Mouse (Mus musculus) hindbrain, embryonic 11.5 days (tissue): ENCODE data around the gene Thap11. TPM values are rescaled to one million over a fixed set of nuclear protein-coding genes. Genes with fewer than 3 reads are reported as not detected.
A peak's percentile ranks its signal among the peaks of the same experiment; 100 is the strongest.

Experiments
- ATAC-seq: fragments of 200-750 bp; cut with Nextera tagmentation; 2 replicates; pipeline ENCODE4 v1.8.0; 2017; ENCODE audit warnings: mild to moderate bottlenecking, moderate TSS enrichment, moderate library complexity; ENCODE audit not compliant: low FRiP score
- DNase-seq: peaks from one replicate; pipeline ENCODE4 v3.0.0-alpha.2; 2015; ENCODE audit warnings: low spot score
- H3K27ac ChIP-seq: fragments of 300-500 bp; sonication (generic); 2 replicates; pipeline ENCODE4 v1.5.1; 2014; ENCODE audit warnings: mild to moderate bottlenecking, low read depth, low read length
- H3K27me3 ChIP-seq: fragments of 300-500 bp; sonication (generic); 2 replicates; pipeline ENCODE4 v1.6.1; 2014; ENCODE audit warnings: mild to moderate bottlenecking, low read length, moderate library complexity, mixed read lengths; ENCODE audit not compliant: control insufficient read depth, insufficient read depth
- H3K36me3 ChIP-seq: fragments of 300-500 bp; sonication (generic); 2 replicates; pipeline ENCODE4 v1.6.1; 2014; ENCODE audit warnings: mild to moderate bottlenecking, low read length, moderate library complexity, mixed read lengths; ENCODE audit not compliant: control insufficient read depth, insufficient read depth
- H3K4me1 ChIP-seq: fragments of 300-500 bp; sonication (generic); replicated peaks from 2 replicates; pipeline ENCODE4 v1.6.1; 2014; ENCODE audit warnings: low read length, mixed read lengths; ENCODE audit not compliant: control insufficient read depth, insufficient read depth
- H3K4me2 ChIP-seq: fragments of 300-500 bp; sonication (generic); replicated peaks from 2 replicates; pipeline ENCODE4 v1.6.1; 2014; ENCODE audit warnings: mild to moderate bottlenecking, low read depth, low read length
- H3K4me3 ChIP-seq: fragments of 300-500 bp; sonication (generic); 2 replicates; pipeline ENCODE4 v1.5.1; 2014; ENCODE audit warnings: low read depth, low read length
- H3K9ac ChIP-seq: fragments of 300-500 bp; sonication (generic); 2 replicates; pipeline ENCODE4 v1.6.1; 2014; ENCODE audit warnings: low read depth, low read length
- H3K9me3 ChIP-seq: fragments of 300-500 bp; sonication (generic); 2 replicates; pipeline ENCODE4 v1.6.1; 2016; ENCODE audit warnings: low read length; ENCODE audit not compliant: control insufficient read depth
- WGBS: fragments of 180-500 bp; shearing (Covaris S2); extraction: QIAGEN DNeasy Blood & Tissue Kit; methylation state at CpG from one replicate; pipeline ENCODE4 v1.1.7; 2014; 5-methylcytosine and 5-hydroxymethylcytosine counted together
- polyA plus RNA-seq: library from polyadenylated mRNA; unstranded; fragments of >200 nt; fragmentation: Nextera tagmentation; extraction: Ambion mirVana; gene quantifications from 2 replicates; pipeline ENCODE4 v1.2.1, GENCODE M21; 2014

The Thap11 gene
- polyA plus RNA-seq, 1 experiment from 2014 or later, result 60.5 TPM

GRCm38 (mm10) chr8:105855248-105856167 lies 576 bp downstream of the Thap11 start:
- DNase-seq (peak; percentile 65), ATAC-seq (peak; percentile 23; the same call in 1 of the 2 replicates)
- Histone ChIP-seq H3K4me3 (peak overlapping the region; percentile 78), H3K36me3 (no peaks in the 10 kb centered on the region), H3K27me3 (no peaks in the 10 kb centered on the region), H3K27ac (peak overlapping the region; percentile 82), H3K9ac (peak overlapping the region; percentile 86), H3K9me3 (no peaks in the 10 kb centered on the region), H3K4me1 (peaks cover 11% of the 10 kb centered on the region), H3K4me2 (peak overlapping the region; percentile 96)
- WGBS, result under 1% methylated on average over 54 of the region's 71 CpGs

- H3K4me1 ChIP-seq, result peaks cover 8% of the 10 kb centered on the region; the same call in 1 of the 2 replicates
- H3K27ac ChIP-seq, result peak overlapping the region; percentile 82
- peak overlapping the region; percentile 86 for H3K9ac ChIP-seq
- H3K4me3 ChIP-seq, result peak overlapping the region; percentile 78
- H3K27me3 ChIP-seq, result no peaks in the 10 kb centered on the region
- no peaks in the 10 kb centered on the region for H3K9me3 ChIP-seq
- WGBS, result 26% methylated on average over 15 of the region's 15 CpGs
- no peaks in the 10 kb centered on the region for H3K36me3 ChIP-seq
- peak overlapping the region; percentile 96 for H3K4me2 ChIP-seq
- DNase-seq (no peak), ATAC-seq (no peak)
Observed at GRCm38 (mm10) chr8:105856168-105856835, 1.4 kb downstream of the Thap11 start.

GRCm38 (mm10) chr8:105858495-105858894 lies 3.6 kb downstream of the Thap11 start:
- no peak overlapping the region for H3K4me2 ChIP-seq
- H3K36me3 ChIP-seq, result no peaks in the 10 kb centered on the region
- H3K27me3 ChIP-seq, result no peaks in the 10 kb centered on the region
- H3K9ac ChIP-seq, result no peak overlapping the region
- peaks cover 10% of the 10 kb centered on the region; the same call in 1 of the 2 replicates for H3K4me1 ChIP-seq
- ATAC-seq, result no peak
- H3K27ac ChIP-seq, result no peak overlapping the region
- 92% methylated on average over 5 of the region's 5 CpGs for WGBS
- H3K4me3 ChIP-seq, result no peak overlapping the region
- DNase-seq, result no peak
- no peaks in the 10 kb centered on the region for H3K9me3 ChIP-seq

- no peak for ATAC-seq
- Histone ChIP-seq H3K4me1 (peaks cover 10% of the 10 kb centered on the region; the same call in 1 of the 2 replicates), H3K4me3 (no peak overlapping the region), H3K27me3 (no peaks in the 10 kb centered on the region), H3K9me3 (no peaks in the 10 kb centered on the region), H3K36me3 (no peaks in the 10 kb centered on the region), H3K4me2 (no peak overlapping the region), H3K27ac (no peak overlapping the region; the same call in 1 of the 2 replicates), H3K9ac (no peak overlapping the region)
- no peak for DNase-seq
- WGBS, result 76% methylated on average over 5 of the region's 5 CpGs
Observed at GRCm38 (mm10) chr8:105859314-105859713, 4.4 kb downstream of the Thap11 start.

GRCm38 (mm10) chr8:105860143-105860981 lies 5.4 kb downstream of the Thap11 start, which contains the start of gene Nutf2:
TSS of gene Nutf2 (plus strand) at chr8:105860580.
- Histone ChIP-seq H3K9me3 (no peaks in the 10 kb centered on the region), H3K4me1 (peaks cover 10% of the 10 kb centered on the region; the same call in 1 of the 2 replicates), H3K9ac (peak within 1 kb of the TSS; percentile 98), H3K4me3 (peak within 1 kb of the TSS; percentile 95), H3K4me2 (peak within 1 kb of the TSS; percentile 69), H3K27me3 (no peaks in the 10 kb centered on the region), H3K36me3 (no peaks in the 10 kb centered on the region), H3K27ac (peak within 1 kb of the TSS; percentile 72)
- DNase-seq, result peak; percentile 94
- 1% methylated on average over 54 of the region's 59 CpGs for WGBS
- ATAC-seq, result peak; percentile 98

- Histone ChIP-seq H3K4me2 (peak overlapping the region; percentile 69), H3K4me1 (peaks cover 5% of the 10 kb centered on the region; the same call in 1 of the 2 replicates), H3K9ac (peak overlapping the region; percentile 35; the same call in 1 of the 2 replicates), H3K27ac (no peak overlapping the region), H3K27me3 (no peaks in the 10 kb centered on the region), H3K4me3 (peak overlapping the region; percentile 95), H3K9me3 (no peaks in the 10 kb centered on the region), H3K36me3 (no peaks in the 10 kb centered on the region; the same call in 1 of the 2 replicates)
- WGBS, result 6% methylated on average over 1 of the region's 1 CpGs
- DNase-seq, result peak; percentile 20
- no peak for ATAC-seq
Observed at GRCm38 (mm10) chr8:105861951-105862350, 7.0 kb downstream of the Thap11 start.

GRCm38 (mm10) chr8:105866364-105867029 lies 11.6 kb downstream of the Thap11 start:
- Histone ChIP-seq H3K4me2 (no peak overlapping the region), H3K4me1 (0 out of 2 replicates have a peak, but pooled peaks cover 2% of the 10 kb centered on the region), H3K27ac (no peak overlapping the region), H3K27me3 (no peaks in the 10 kb centered on the region), H3K9me3 (no peaks in the 10 kb centered on the region), H3K4me3 (no peak overlapping the region), H3K9ac (no peak overlapping the region), H3K36me3 (peaks cover 7% of the 10 kb centered on the region)
- ATAC-seq (no peak), DNase-seq (peak; percentile 13)
- 88% methylated on average over 6 of the region's 6 CpGs for WGBS
